Mouse (Mus musculus) hindbrain, embryonic 15.5 days (tissue): ENCODE data around the gene Lrrfip1. TPM values are rescaled to one million over a fixed set of nuclear protein-coding genes. Genes with fewer than 3 reads are reported as not detected.
A peak's percentile ranks its signal among the peaks of the same experiment; 100 is the strongest.

Experiments used
- ATAC-seq: fragments of 200-750 bp; cut with Nextera tagmentation; 2 replicates; pipeline ENCODE4 v1.8.0; 2017; ENCODE audit warnings: low read depth, moderate number of reproducible peaks, moderate TSS enrichment; ENCODE audit not compliant: low FRiP score
- H3K27ac ChIP-seq: fragments of 300-500 bp; sonication (generic); replicated peaks from 2 replicates; pipeline ENCODE4 v1.5.1; 2015; ENCODE audit warnings: mild to moderate bottlenecking, inconsistent platforms
- H3K27me3 ChIP-seq: fragments of 300-500 bp; sonication (generic); 2 replicates; pipeline ENCODE4 v1.6.1; 2015; ENCODE audit warnings: control low read depth, inconsistent platforms
- H3K36me3 ChIP-seq: fragments of 300-500 bp; sonication (generic); 2 replicates; pipeline ENCODE4 v1.6.1; 2015; ENCODE audit warnings: control low read depth, inconsistent platforms
- H3K4me1 ChIP-seq: fragments of 300-500 bp; sonication (generic); replicated peaks from 2 replicates; pipeline ENCODE4 v1.6.1; 2015; ENCODE audit warnings: control low read depth, inconsistent platforms
- H3K4me2 ChIP-seq: fragments of 300-500 bp; sonication (generic); 2 replicates; pipeline ENCODE4 v1.6.1; 2015; ENCODE audit warnings: moderate library complexity, mild to moderate bottlenecking, inconsistent platforms
- H3K4me3 ChIP-seq: fragments of 300-500 bp; sonication (generic); 2 replicates; pipeline ENCODE4 v1.5.1; 2015; ENCODE audit warnings: mild to moderate bottlenecking, inconsistent platforms
- H3K9ac ChIP-seq: fragments of 300-500 bp; sonication (generic); 2 replicates; pipeline ENCODE4 v1.6.1; 2015; ENCODE audit warnings: inconsistent platforms
- H3K9me3 ChIP-seq: fragments of 300-500 bp; sonication (generic); 2 replicates; pipeline ENCODE4 v1.6.1; 2016; ENCODE audit warnings: control low read depth, inconsistent platforms
- WGBS: fragments of 180-500 bp; shearing (Covaris S2); methylation state at CpG from one replicate; pipeline ENCODE4 v1.1.7; 2015; 5-methylcytosine and 5-hydroxymethylcytosine counted together
- polyA plus RNA-seq: library from polyadenylated mRNA; unstranded; fragments of >200 nt; fragmentation: Nextera tagmentation; extraction: Ambion mirVana; gene quantifications from 2 replicates; pipeline ENCODE4 v1.2.1, GENCODE M21; 2015

Lrrfip1 gene
- polyA plus RNA-seq, 1 experiment from 2014 or later, result 41.5 TPM

DNA sequence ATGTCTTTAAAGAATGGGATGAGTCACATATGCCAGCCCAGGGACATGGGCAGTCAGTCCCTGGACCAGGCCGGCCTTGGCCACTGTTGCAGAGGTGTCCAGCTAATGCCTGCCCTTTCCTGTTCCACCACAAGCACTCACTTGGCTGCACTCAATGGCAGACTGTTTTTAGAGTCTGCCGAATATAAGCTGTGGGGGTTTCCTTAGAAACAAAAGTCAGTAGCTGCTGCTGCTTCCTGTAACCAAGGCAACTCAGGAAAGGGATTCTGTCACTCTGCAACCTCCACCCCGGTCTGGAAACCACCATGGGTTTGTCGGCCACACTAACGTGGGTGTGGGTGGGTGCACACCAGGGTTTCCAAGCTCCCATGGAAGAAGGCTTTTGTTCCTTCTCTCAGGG is 63.8 kb downstream of the Lrrfip1 start:
- Histone ChIP-seq H3K4me2 (no peak overlapping the region), H3K4me1 (peaks cover 29% of the 10 kb centered on the region), H3K36me3 (no peaks in the 10 kb centered on the region), H3K9ac (no peak overlapping the region), H3K9me3 (no peaks in the 10 kb centered on the region), H3K27me3 (no peaks in the 10 kb centered on the region), H3K27ac (peak overlapping the region; percentile 28), H3K4me3 (no peak overlapping the region)
- WGBS, result 14% methylated on average over 5 of the region's 5 CpGs
- ATAC-seq, result peak; percentile 61; the same call in 1 of the 2 replicates

DNA sequence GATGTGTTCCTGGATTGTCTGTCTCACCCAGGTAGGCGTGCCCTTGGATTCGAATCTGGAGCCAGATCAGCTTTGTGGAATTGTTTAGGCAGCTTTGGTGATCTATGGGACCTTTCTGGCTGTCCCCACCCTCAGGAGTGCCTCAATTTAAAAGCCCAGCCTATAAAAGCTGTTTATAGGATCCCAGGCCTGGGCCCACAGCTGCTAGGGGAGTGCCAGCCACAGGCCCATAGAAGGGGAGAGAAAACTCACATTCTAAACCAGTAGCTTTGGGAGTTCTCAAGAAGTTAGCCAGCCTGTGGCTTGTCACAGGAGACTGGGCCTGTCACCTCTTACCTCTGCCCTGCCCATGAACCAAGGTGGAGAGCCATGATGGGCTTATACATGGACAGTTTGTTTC is 65.5 kb downstream of the Lrrfip1 start:
- Histone ChIP-seq H3K27ac (no peak overlapping the region), H3K36me3 (no peaks in the 10 kb centered on the region), H3K9me3 (no peaks in the 10 kb centered on the region), H3K27me3 (no peaks in the 10 kb centered on the region), H3K4me2 (no peak overlapping the region), H3K4me1 (peaks cover 29% of the 10 kb centered on the region), H3K9ac (no peak overlapping the region), H3K4me3 (no peak overlapping the region)
- ATAC-seq, result no peak
- WGBS, result 94% methylated on average over 2 of the region's 2 CpGs

DNA sequence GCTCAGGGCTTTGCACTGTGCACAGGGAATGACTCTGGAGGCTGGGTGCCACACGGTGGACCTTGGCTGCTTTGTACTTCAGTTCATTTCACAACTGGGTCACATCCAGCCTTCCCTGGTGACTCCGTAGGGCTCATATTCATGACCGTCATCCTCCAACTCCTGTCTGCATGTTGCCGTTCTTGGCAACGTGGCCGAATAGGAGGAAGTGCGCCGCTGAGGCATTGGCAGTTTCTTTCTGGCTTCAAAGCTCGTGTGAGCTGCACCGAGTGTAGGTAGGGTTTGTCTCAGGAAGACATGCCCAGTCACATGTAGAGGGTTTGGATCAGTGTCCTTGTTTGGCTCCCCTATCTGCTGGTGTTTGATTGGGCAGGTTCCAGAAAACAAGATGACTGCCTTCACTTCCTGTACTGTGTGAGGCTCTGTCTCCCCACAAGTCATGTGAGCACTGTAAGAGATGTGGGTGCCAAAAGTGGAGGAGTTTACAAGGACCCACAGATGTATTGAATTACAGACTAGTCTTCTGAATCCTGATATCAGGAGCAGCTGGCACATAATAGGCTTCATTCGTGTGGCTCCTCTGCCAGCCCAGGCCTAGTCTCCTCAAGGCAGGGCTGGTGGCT is 66.5 kb downstream of the Lrrfip1 start:
- no peak overlapping the region for H3K9ac ChIP-seq
- peaks cover 29% of the 10 kb centered on the region for H3K4me1 ChIP-seq
- WGBS, result 89% methylated on average over 11 of the region's 11 CpGs

DNA sequence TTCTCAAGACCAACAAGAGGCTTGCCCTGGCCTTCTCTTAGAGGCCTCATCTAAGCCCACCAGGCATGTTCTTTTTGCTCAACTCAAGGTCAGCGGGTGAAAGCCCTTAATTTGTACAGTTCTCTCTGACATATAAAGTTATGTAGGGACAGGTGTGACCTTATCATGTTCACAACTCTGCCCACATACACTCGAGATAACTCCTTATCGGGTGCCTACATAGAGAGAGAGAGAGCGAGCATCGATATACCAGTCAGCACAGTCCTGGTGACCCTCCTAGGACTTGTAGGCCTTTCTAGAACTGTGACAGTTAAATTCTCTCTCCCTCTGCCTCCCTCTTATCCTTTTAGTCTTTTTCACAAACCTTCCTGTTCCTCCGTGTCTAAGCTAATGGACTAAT is 67.5 kb downstream of the Lrrfip1 start:
- WGBS, result 93% methylated on average over 6 of the region's 6 CpGs
- Histone ChIP-seq H3K27me3 (no peaks in the 10 kb centered on the region), H3K27ac (no peak overlapping the region), H3K4me3 (no peak overlapping the region), H3K4me1 (peaks cover 25% of the 10 kb centered on the region), H3K4me2 (no peak overlapping the region), H3K36me3 (no peaks in the 10 kb centered on the region), H3K9me3 (no peaks in the 10 kb centered on the region), H3K9ac (no peak overlapping the region)
- ATAC-seq, result no peak

More for the DNA sequence above, 66.5 kb downstream of the Lrrfip1 start:
- Histone ChIP-seq H3K4me3 (no peak overlapping the region), H3K27me3 (no peaks in the 10 kb centered on the region), H3K4me2 (no peak overlapping the region), H3K27ac (no peak overlapping the region), H3K36me3 (no peaks in the 10 kb centered on the region), H3K9me3 (no peaks in the 10 kb centered on the region)
- ATAC-seq, result no peak

DNA sequence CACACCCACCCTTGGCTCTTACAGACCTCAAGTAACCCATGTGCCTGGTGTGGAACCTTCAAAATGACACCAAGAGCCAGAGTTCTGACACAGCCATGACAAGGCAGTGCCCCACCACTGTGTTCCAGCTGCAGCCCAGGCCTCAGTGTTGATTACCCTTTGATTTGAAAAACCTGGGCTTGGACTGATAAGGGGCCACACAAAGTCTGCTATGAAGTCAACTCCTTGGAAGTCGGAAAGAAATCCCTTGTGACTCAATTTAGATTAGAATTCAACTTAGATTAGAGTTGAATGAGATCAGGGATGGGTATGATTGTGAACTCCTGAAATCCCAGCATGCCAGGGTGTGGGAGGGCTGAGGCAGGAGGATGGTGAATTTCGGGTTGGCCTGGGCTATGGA is 68.1 kb downstream of the Lrrfip1 start:
- Histone ChIP-seq H3K9me3 (no peaks in the 10 kb centered on the region), H3K27me3 (no peaks in the 10 kb centered on the region), H3K4me2 (no peak overlapping the region), H3K36me3 (no peaks in the 10 kb centered on the region), H3K9ac (no peak overlapping the region), H3K27ac (no peak overlapping the region), H3K4me3 (no peak overlapping the region), H3K4me1 (peaks cover 20% of the 10 kb centered on the region)
- WGBS, result 94% methylated on average over 2 of the region's 2 CpGs
- no peak for ATAC-seq

DNA sequence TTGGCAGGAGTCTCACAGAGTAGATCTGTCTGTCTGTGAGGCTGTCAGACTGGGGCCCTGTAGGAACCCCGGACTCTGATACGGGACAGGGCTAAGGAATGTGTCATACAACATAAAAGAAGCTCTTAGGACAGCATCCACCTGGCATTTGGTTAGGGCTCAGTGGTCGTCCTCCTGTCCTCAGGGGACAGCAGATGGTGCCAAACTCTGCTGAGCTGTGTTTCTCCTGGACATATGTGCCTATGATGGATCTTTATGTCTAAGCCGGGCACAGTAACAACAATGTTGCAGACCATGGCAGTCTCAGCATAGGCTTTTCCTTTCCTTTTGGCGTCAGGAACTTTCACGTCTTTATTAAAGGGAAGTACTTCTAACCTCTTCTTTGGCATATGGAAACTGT is 69.2 kb downstream of the Lrrfip1 start:
- Histone ChIP-seq H3K27me3 (no peaks in the 10 kb centered on the region), H3K4me1 (peaks cover 9% of the 10 kb centered on the region), H3K4me2 (no peak overlapping the region), H3K27ac (no peak overlapping the region), H3K9me3 (no peaks in the 10 kb centered on the region), H3K4me3 (no peak overlapping the region), H3K36me3 (no peaks in the 10 kb centered on the region), H3K9ac (no peak overlapping the region)
- 73% methylated on average over 6 of the region's 6 CpGs for WGBS
- ATAC-seq, result no peak

DNA sequence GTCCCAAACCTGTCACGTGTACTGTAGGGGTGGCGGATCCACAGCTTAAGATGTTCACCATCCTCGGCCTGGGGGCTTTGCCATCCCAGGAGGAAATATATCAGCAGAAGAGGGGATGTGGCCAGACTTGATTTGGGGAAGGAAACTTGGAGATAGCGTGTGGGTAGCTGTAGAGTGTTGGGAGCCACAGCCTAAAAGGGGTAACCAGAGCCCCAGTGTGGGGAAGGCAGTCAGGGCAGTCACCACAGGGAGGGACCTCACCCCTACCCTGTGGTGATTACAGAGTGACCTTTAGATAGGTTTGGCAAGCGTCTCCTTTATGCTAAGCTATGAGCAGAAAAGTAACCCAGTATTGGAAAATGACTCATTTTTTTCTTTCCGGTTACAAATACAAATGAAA is 71.0 kb downstream of the Lrrfip1 start:
- no peak overlapping the region for H3K4me2 ChIP-seq
- 76% methylated on average over 6 of the region's 6 CpGs for WGBS
- H3K4me1 ChIP-seq, result no peaks in the 10 kb centered on the region
- no peaks in the 10 kb centered on the region for H3K27me3 ChIP-seq
- no peaks in the 10 kb centered on the region for H3K36me3 ChIP-seq
- no peak overlapping the region for H3K9ac ChIP-seq
- no peak for ATAC-seq
- H3K9me3 ChIP-seq, result no peaks in the 10 kb centered on the region
- H3K4me3 ChIP-seq, result no peak overlapping the region
- H3K27ac ChIP-seq, result no peak overlapping the region

DNA sequence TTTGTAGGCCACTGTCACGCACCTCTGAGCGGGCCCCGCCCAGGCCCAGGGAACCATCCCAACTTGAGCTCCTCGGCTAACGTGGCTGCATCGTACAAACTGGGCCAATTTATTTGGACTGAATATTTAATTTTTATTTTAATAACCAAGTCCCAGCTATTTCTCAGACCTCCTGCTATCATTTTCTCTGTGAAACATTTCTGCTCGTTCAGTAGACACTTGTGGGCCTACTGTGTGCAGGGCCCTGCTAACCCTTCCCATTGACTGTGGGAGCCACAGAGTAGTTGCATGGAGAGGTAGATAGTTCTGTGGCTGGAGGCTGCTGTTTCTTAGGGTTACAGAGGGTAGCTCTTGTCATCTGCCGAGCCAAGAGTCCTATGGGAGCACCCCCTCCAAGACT is 72.0 kb downstream of the Lrrfip1 start:
- 94% methylated on average over 8 of the region's 8 CpGs for WGBS
- Histone ChIP-seq H3K9me3 (no peaks in the 10 kb centered on the region), H3K4me1 (no peaks in the 10 kb centered on the region), H3K9ac (no peak overlapping the region), H3K4me2 (no peak overlapping the region), H3K27ac (no peak overlapping the region), H3K4me3 (no peak overlapping the region), H3K27me3 (no peaks in the 10 kb centered on the region), H3K36me3 (no peaks in the 10 kb centered on the region)
- ATAC-seq, result no peak; the same call in 1 of the 2 replicates

DNA sequence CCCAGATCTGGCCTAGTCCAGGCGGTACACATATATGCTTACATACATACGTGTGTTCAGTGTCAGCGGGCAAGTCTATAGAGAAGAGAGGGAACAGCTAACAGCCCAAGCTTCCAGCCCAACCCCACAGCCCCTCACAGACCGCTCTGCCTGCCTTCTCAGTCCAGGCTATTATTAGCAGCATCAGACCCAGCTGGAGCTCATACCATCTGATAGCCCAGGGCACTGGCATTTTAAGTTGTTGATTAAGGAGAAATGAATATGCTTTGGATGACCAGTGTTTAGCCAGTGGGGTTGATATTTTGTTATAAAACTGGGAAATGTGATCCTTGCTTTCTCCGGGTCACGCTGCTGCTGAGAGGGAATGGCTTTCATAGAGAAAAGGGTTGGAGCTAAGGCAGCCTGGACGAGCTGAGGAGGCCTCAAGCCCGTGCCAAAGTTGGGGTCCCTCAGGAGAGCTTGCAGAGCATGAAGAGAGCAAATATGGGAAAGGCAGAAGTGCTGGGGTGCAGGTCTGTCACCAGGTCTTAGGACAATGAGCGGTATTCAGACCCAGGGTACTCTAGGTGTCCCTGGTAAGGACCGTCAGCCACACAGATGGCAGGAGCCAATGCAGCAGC is 73.2 kb downstream of the Lrrfip1 start:
- Histone ChIP-seq H3K4me1 (no peaks in the 10 kb centered on the region), H3K27ac (no peak overlapping the region), H3K4me2 (no peak overlapping the region), H3K36me3 (no peaks in the 10 kb centered on the region), H3K27me3 (no peaks in the 10 kb centered on the region), H3K9ac (no peak overlapping the region), H3K4me3 (no peak overlapping the region), H3K9me3 (no peaks in the 10 kb centered on the region)
- WGBS, result 75% methylated on average over 10 of the region's 10 CpGs
- ATAC-seq, result no peak

DNA sequence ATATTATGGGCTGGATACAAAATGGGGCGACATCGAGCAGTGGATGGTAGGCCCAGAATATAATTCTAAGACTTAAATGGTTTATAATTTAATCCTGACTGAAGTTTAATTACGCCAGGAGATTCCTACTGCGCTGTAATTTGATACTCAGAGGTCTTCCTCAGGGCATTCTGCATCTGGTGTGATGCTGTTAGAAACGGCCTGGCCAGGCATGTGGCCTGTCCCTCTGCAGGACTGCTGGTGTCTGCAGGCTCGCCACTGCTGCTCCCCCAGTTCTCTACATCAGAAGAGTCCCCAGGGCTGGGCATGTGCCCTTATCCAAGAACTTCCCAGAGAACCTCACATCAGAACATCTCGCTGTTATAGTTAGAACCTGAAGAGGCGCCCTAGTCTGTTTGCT is 78.4 kb downstream of the Lrrfip1 start:
- Histone ChIP-seq H3K9ac (no peak overlapping the region), H3K4me3 (no peak overlapping the region), H3K4me2 (no peak overlapping the region), H3K36me3 (no peaks in the 10 kb centered on the region), H3K27me3 (no peaks in the 10 kb centered on the region), H3K9me3 (no peaks in the 10 kb centered on the region), H3K4me1 (0 out of 2 replicates have a peak, but pooled peaks cover 5% of the 10 kb centered on the region), H3K27ac (no peak overlapping the region)
- no peak for ATAC-seq
- WGBS, result 60% methylated on average over 8 of the region's 8 CpGs

DNA sequence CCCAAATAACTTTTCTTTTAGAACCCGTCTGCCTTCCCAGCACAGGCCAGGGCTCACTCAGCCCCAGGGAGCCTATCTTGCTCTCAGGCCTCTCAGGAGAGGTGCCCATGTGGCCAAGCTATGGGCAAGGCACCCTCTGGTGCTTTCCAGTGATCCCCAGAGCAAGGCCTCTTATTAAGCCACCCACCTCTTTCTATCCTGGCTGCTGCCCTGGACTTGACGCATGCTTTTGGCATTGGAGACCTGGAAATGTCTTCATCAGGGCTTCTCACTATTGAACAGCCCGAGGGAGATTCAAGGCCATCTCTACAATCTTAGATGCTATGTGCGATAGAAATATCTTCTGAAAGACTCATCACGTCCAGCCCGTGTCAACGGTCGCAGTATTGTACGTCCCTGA is 78.9 kb downstream of the Lrrfip1 start:
- no peaks in the 10 kb centered on the region for H3K36me3 ChIP-seq
- no peaks in the 10 kb centered on the region for H3K27me3 ChIP-seq
- 0 out of 2 replicates have a peak, but pooled peaks cover 5% of the 10 kb centered on the region for H3K4me1 ChIP-seq
- 83% methylated on average over 9 of the region's 9 CpGs for WGBS
- H3K4me3 ChIP-seq, result no peak overlapping the region
- H3K9ac ChIP-seq, result no peak overlapping the region
- no peaks in the 10 kb centered on the region for H3K9me3 ChIP-seq
- H3K4me2 ChIP-seq, result no peak overlapping the region
- no peak for ATAC-seq
- H3K27ac ChIP-seq, result no peak overlapping the region

DNA sequence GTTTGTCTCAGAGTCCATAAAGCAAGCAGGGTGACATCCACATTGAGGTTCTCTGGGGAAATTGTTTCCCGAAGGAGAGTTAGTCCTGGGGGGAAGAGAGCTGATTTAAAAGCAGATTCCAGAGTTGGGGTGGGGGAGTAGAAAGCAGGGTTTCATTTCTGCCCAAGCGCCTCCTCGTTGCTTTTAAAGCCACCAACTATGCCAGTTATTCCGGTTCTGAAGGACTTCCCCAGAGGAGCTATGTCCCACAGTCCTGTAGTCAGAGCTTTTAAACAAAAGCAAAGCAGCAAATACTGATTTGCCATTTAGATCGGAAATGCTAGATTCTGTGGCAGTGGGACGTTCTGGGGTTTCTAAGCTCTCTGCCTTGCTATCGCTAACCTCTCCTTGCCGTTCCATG is 79.4 kb downstream of the Lrrfip1 start:
- Histone ChIP-seq H3K9ac (no peak overlapping the region), H3K36me3 (no peaks in the 10 kb centered on the region), H3K27me3 (no peaks in the 10 kb centered on the region), H3K4me3 (no peak overlapping the region), H3K4me1 (0 out of 2 replicates have a peak, but pooled peaks cover 5% of the 10 kb centered on the region), H3K27ac (no peak overlapping the region), H3K4me2 (no peak overlapping the region), H3K9me3 (no peaks in the 10 kb centered on the region)
- WGBS, result 91% methylated on average over 8 of the region's 8 CpGs
- ATAC-seq, result no peak
